Mouse (Mus musculus): ENCODE measurements around the gene Map1a.

DNA sequence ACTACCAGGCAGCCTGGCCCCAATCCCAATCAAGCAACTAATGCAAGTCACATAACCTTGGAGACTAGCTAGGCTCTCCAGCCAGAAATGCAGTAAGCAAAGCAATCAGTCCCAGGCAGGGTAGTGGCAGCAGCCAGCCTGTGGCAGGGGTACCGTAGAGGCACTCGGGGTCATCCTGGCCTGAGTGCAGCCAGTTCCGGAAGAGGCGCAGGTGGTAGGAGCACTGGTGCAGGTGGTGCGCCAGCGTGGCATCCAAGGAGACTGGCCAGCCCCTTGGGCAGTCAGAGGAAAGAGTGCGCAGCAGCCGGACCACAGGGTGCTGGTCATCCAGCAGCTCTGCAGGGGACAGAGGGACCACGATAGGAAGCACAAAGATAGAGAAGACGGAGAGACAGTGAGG is 33.6 kb downstream of the Map1a start:
- no peak for TF ChIP-seq POLR2A (IDR thresholded peaks at IDR 0.05; ENCODE audit: control insufficient read depth, extremely low read depth, insufficient read depth, low read length, poor library complexity)
- no peak for TF ChIP-seq CTCF (IDR thresholded peaks at IDR 0.05; ENCODE audit: borderline replicate concordance, control insufficient read depth, extremely low read depth, insufficient read depth, low read length, poor library complexity)

Measured in thymus, adult 2 months (tissue).